Mouse (Mus musculus) erythroblast, embryonic 14.5 days (primary cell): ENCODE data around the gene Cux1.

ENCODE experiments used
- GATA1 ChIP-seq: IDR thresholded peaks from 2 replicates; pipeline ENCODE4 v1.6.1; 2012; ENCODE audit warnings: low read length, inconsistent platforms, mixed read lengths
- TAL1 ChIP-seq: IDR thresholded peaks from 3 replicates; pipeline ENCODE4 v1.6.1; 2012; ENCODE audit warnings: low read length, inconsistent platforms, mixed read lengths

- no peak for TF ChIP-seq TAL1
- no peak for TF ChIP-seq GATA1
Measured at GRCm38 (mm10) chr5:136230348-136231035, 336.8 kb downstream of the Cux1 start.
